Mouse (Mus musculus) cerebellum, adult 8-10 months (tissue): ENCODE results near the gene Taf3.

Experiments
- DNase-seq: peaks from one replicate; pipeline ENCODE4 v3.0.0; 2022

Gene Taf3

DNA sequence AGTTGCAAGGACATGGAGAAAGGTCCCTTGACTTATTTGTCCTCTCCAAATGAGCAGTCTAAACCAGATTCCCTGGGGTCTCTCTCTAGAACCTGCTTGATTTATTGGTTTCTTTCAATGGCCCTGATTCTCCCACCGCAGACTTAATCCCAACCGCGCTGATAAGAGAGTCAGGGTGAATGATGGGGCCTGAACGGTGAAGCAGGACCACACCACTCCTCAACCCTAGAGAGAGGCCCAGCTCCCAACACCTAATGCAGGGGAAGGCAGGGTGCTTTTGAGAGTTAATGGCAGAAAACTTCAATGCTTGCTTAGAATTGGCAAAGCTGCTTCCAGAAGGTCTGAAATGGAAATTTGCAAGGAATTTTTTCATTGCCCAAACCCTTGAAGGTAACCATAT lies 173.2 kb downstream of the Taf3 start:
- no peak for DNase-seq

DNA sequence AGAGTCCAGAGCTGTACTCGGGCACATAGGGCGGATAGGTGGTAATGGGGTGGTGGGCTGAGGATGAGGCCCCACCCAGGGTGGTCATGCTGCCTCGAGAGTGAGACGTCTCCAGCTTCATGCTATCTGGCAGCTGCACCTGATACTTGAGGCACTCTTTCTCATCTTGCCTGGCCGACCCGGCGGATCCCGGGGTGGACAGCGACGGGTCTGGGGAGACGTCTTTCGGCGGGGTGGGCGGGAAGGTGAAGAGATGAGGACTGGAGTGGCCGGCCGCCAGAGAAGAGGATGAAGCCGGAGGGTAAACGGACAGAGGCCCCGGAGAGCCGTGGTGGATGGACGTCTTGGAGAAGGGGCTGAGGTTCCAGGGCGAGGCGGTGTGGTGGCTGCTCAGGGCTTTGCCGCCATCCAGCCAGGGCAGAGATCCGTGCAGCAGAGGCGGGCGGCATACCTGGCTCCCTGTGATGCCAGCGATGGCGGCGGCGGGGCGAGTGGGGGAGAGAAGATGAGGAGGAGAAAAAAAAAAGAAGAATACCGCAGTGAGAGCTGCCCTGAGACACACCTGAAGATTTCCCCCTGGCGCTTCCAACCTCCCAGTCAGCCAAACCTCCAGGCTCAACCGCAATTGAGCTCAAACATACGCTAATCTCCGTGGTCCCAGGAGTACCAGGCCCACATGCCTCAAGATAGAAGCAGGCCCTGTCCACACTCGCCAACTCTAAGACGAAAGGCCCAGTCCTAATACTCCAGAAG lies 173.8 kb downstream of the Taf3 start:
- no peak for DNase-seq

DNA sequence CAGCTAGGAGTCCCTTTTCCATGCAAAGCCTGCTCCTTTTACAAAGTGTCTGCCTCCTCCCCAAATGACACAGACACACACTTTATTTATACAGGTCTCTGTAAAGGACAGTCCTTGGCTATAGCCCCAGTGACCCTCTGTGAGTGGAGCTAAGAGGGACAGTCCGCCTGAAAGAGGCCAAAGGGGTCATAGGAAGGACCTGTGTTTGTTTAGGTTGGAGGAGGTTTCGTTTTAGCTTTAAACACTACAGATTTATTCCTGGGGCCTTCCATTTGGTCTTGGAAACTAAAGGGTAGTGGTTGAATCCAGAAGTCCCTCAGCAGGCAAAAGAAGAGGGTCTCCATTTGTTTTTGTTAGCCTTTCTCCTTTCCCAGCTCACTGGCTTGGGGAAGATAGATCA lies 174.6 kb downstream of the Taf3 start:
- no peak for DNase-seq

DNA sequence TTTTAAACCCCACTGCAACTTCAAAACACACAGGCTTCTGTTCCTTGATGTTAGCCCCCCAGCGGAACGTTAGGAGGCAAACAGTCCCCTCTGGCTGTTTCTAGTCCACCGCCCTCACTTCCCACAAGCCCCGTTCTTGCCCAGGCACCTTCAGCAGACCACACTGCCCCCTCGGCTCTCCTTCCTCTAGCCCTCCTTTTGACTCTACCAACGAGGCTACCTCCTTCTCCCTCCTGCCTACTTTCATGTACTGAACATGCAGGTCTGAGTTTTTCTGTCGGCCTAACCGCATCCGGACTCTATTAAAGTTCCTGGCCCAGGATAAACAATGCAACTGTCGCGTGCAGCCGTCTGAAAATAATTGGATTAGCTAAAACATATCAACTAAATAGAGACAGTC lies 175.7 kb downstream of the Taf3 start:
- DNase-seq, result no peak

DNA sequence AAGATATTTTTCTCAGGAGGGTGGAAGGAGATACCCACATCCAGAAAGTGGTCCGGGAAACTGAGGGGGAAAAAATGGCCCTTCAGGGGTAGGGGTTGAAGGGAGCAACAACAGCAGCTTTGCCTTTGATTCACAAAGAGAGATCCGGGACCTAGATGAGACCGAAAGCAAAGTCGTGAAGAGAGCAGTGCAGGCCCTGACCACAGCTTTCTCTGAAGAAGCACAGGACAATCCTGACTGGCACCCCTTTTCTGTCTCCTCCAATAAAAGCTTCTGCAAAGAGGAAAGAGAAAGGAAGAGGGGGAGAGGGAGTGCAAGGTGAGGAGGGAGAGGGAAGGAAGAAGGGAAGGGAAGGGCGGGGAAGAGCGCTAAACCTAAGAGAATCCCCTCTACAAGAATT lies 176.6 kb downstream of the Taf3 start:
- no peak for DNase-seq

DNA sequence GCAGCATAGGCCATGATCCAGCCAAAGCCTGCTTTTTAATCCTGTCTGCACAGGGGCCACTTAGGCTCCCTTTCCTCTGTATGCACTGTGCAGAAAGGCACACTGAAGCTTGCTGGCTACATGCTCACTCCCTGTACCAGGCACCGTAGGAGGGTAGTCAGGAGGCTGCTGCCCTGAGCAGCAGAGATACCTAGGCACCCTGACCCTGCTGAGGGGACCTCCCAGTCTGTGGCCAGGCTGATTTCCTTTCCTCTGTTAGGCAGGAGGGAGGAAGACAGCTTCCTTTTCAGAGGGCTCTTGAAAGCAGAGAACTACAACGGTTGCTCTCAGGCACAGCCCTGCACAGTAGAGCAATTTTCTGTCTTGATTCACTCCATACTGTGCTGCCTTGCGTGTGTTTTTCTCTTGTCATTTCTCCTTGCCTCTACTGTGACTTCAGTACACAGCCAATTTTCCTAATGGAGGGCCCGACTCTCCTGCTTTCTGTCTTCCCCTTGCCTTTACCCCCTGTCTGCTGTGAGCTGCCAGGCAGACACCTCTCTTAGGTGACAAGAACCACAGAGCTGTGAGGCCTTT lies 177.2 kb downstream of the Taf3 start:
- no peak for DNase-seq

DNA sequence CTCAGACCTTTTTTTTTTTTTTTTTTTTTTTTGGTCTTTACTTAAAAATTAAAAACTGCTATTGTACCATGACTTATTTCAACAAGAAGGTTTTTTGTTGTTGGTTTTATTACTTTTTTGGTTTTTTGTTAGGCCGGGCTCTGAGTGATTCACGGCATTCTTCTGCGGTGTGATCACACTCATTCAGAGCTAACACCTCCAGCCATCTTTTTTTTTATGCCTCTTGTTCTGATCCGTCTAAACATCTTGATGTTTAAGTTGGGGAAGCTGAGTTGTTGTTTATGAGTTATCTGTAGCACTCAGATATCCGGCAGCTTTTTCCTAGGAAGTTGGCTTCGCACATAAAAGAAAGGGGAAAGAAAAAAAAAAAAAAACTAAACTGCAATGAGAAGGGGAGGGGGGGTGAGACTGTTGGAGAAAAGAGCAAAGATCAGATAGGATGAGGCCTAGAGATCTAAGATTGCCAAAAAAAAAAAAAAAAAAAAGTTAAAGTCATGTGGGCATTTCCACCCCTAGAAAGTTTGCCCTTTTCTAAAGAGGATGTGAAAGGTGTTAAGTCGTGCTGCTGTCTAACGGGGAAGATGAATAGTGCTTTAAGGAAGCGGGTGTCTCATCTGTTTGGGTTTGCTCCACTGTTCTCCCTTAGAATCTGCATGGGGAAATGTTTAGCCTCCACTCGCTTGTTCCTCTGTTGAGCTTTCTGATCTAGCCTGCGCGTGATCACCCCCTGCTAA lies 181.1 kb downstream of the Taf3 start:
- no peak for DNase-seq
